Mouse (Mus musculus): ENCODE results near the gene Dok3. TPM values are rescaled to one million over a fixed set of nuclear protein-coding genes. Genes with fewer than 3 reads are reported as not detected.

The Dok3 gene
- polyA plus RNA-seq, 1 experiment from 2014 or later = 3.6 TPM

- Histone ChIP-seq H3K9me3 (ENCODE audit: control insufficient read depth, low read length) (no peaks in the 10 kb centered on the region), H3K9ac (ENCODE audit: low read depth, low read length) (peak overlapping the region; percentile 97; the same call in 1 of the 2 replicates), H3K27ac (ENCODE audit: low read depth, low read length) (no peak overlapping the region), H3K4me1 (ENCODE audit: control insufficient read depth, insufficient read depth, low read depth, low read length) (peaks cover 25% of the 10 kb centered on the region), H3K4me3 (ENCODE audit: low read length) (peak overlapping the region; percentile 87), H3K4me2 (ENCODE audit: low read length) (peak overlapping the region; percentile 87), H3K36me3 (ENCODE audit: control insufficient read depth, insufficient read depth, low read length) (peaks cover 4% of the 10 kb centered on the region), H3K27me3 (replicated peaks; ENCODE audit: control insufficient read depth, insufficient read depth, low read length) (0 out of 2 replicates have a peak, but pooled peaks cover 3% of the 10 kb centered on the region)
- no peak for ATAC-seq
- 37% methylated on average over 9 of the region's 9 CpGs for WGBS
Observed at GRCm38 (mm10) chr13:55513828-55514227, 15.3 kb downstream of the Dok3 start.

GRCm38 (mm10) chr13:55513111-55513748 is 15.9 kb downstream of the Dok3 start, which contains the start of gene Pdlim7:
Pdlim7 (minus strand) TSS chr13:55513676.
- H3K27me3 ChIP-seq (replicated peaks; ENCODE audit: control insufficient read depth, insufficient read depth, low read length) = 0 out of 2 replicates have a peak, but pooled peaks cover 3% of the 10 kb centered on the region
- WGBS = under 1% methylated on average over 49 of the region's 55 CpGs
- H3K27ac ChIP-seq (ENCODE audit: low read depth, low read length) = peak within 1 kb of the TSS; percentile 87
- peak within 1 kb of the TSS; percentile 87 for H3K4me3 ChIP-seq (ENCODE audit: low read length)
- H3K9ac ChIP-seq (ENCODE audit: low read depth, low read length) = peak within 1 kb of the TSS; percentile 97
- peak within 1 kb of the TSS; percentile 87 for H3K4me2 ChIP-seq (ENCODE audit: low read length)
- H3K4me1 ChIP-seq (ENCODE audit: control insufficient read depth, insufficient read depth, low read depth, low read length) = peaks cover 25% of the 10 kb centered on the region
- H3K9me3 ChIP-seq (ENCODE audit: control insufficient read depth, low read length) = no peaks in the 10 kb centered on the region
- H3K36me3 ChIP-seq (ENCODE audit: control insufficient read depth, insufficient read depth, low read length) = peaks cover 8% of the 10 kb centered on the region
- peak; percentile 85 for ATAC-seq

GRCm38 (mm10) chr13:55512379-55513031 is 16.6 kb downstream of the Dok3 start:
- Histone ChIP-seq H3K9me3 (ENCODE audit: control insufficient read depth, low read length) (no peaks in the 10 kb centered on the region), H3K27me3 (replicated peaks; ENCODE audit: control insufficient read depth, insufficient read depth, low read length) (0 out of 2 replicates have a peak, but pooled peaks cover 3% of the 10 kb centered on the region), H3K9ac (ENCODE audit: low read depth, low read length) (peak overlapping the region; percentile 97), H3K4me2 (ENCODE audit: low read length) (peak overlapping the region; percentile 87), H3K27ac (ENCODE audit: low read depth, low read length) (peak overlapping the region; percentile 87), H3K36me3 (ENCODE audit: control insufficient read depth, insufficient read depth, low read length) (peaks cover 15% of the 10 kb centered on the region), H3K4me3 (ENCODE audit: low read length) (peak overlapping the region; percentile 87), H3K4me1 (ENCODE audit: control insufficient read depth, insufficient read depth, low read depth, low read length) (peaks cover 25% of the 10 kb centered on the region)
- ATAC-seq = peak; percentile 48
- 2% methylated on average over 25 of the region's 25 CpGs for WGBS

GRCm38 (mm10) chr13:55511492-55511861 is 17.6 kb downstream of the Dok3 start:
- Histone ChIP-seq H3K27me3 (replicated peaks; ENCODE audit: control insufficient read depth, insufficient read depth, low read length) (0 out of 2 replicates have a peak, but pooled peaks cover 3% of the 10 kb centered on the region), H3K4me2 (ENCODE audit: low read length) (peak overlapping the region; percentile 30), H3K9ac (ENCODE audit: low read depth, low read length) (0 out of 2 replicates have a peak overlapping the region, but pooled peaks have one; percentile 28), H3K36me3 (ENCODE audit: control insufficient read depth, insufficient read depth, low read length) (peaks cover 21% of the 10 kb centered on the region), H3K4me1 (ENCODE audit: control insufficient read depth, insufficient read depth, low read depth, low read length) (peaks cover 25% of the 10 kb centered on the region), H3K4me3 (ENCODE audit: low read length) (no peak overlapping the region), H3K9me3 (ENCODE audit: control insufficient read depth, low read length) (no peaks in the 10 kb centered on the region), H3K27ac (ENCODE audit: low read depth, low read length) (peak overlapping the region; percentile 71)
- ATAC-seq = no peak
- 41% methylated on average over 5 of the region's 5 CpGs for WGBS

- peak overlapping the region; percentile 30 for H3K4me2 ChIP-seq (ENCODE audit: low read length)
- H3K4me1 ChIP-seq (ENCODE audit: control insufficient read depth, insufficient read depth, low read depth, low read length) = peaks cover 25% of the 10 kb centered on the region
- peak overlapping the region; percentile 71 for H3K27ac ChIP-seq (ENCODE audit: low read depth, low read length)
- peak; percentile 51 for ATAC-seq
- no peaks in the 10 kb centered on the region for H3K9me3 ChIP-seq (ENCODE audit: control insufficient read depth, low read length)
- H3K9ac ChIP-seq (ENCODE audit: low read depth, low read length) = peak overlapping the region; percentile 28; the same call in 1 of the 2 replicates
- H3K36me3 ChIP-seq (ENCODE audit: control insufficient read depth, insufficient read depth, low read length) = peaks cover 26% of the 10 kb centered on the region
- H3K4me3 ChIP-seq (ENCODE audit: low read length) = no peak overlapping the region
- 13% methylated on average over 6 of the region's 6 CpGs for WGBS
- H3K27me3 ChIP-seq (replicated peaks; ENCODE audit: control insufficient read depth, insufficient read depth, low read length) = 0 out of 2 replicates have a peak, but pooled peaks cover 3% of the 10 kb centered on the region
Observed at GRCm38 (mm10) chr13:55510668-55511491, 18.2 kb downstream of the Dok3 start.

- Histone ChIP-seq H3K9me3 (ENCODE audit: control insufficient read depth, low read length) (no peaks in the 10 kb centered on the region), H3K9ac (ENCODE audit: low read depth, low read length) (no peak overlapping the region), H3K4me1 (ENCODE audit: control insufficient read depth, insufficient read depth, low read depth, low read length) (peaks cover 25% of the 10 kb centered on the region), H3K27me3 (replicated peaks; ENCODE audit: control insufficient read depth, insufficient read depth, low read length) (0 out of 2 replicates have a peak, but pooled peaks cover 2% of the 10 kb centered on the region), H3K4me3 (ENCODE audit: low read length) (no peak overlapping the region), H3K36me3 (ENCODE audit: control insufficient read depth, insufficient read depth, low read length) (peaks cover 32% of the 10 kb centered on the region), H3K27ac (ENCODE audit: low read depth, low read length) (peak overlapping the region; percentile 4; the same call in 1 of the 2 replicates), H3K4me2 (ENCODE audit: low read length) (no peak overlapping the region)
- no peak for ATAC-seq
- WGBS = 34% methylated on average over 3 of the region's 3 CpGs
Observed at GRCm38 (mm10) chr13:55510332-55510667, 18.8 kb downstream of the Dok3 start.

DNA sequence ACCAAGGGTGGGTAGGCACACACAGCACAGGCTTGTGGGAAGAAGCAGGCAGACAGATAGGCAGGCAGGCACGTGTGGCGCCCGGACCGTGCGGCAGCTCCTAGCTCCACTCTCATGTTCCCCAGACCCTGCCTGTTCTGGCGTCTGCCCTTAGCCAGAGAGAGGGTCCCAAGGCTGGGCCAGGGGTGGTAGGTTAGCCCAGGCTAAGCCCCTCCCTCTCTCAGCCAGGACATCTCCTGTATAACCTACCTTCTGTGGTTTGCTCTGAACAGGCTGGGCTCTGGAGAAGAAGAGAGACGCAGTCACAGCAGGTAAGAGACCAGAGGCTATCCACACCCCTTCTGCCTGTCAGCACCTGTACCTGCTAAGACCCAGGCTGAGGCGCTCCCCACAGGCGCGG is 20.6 kb downstream of the Dok3 start:
- no peak for ATAC-seq
- Histone ChIP-seq H3K4me1 (ENCODE audit: control insufficient read depth, insufficient read depth, low read depth, low read length) (peaks cover 22% of the 10 kb centered on the region), H3K4me3 (ENCODE audit: low read length) (no peak overlapping the region), H3K27ac (ENCODE audit: low read depth, low read length) (no peak overlapping the region), H3K9me3 (ENCODE audit: control insufficient read depth, low read length) (no peaks in the 10 kb centered on the region), H3K4me2 (ENCODE audit: low read length) (no peak overlapping the region), H3K27me3 (replicated peaks; ENCODE audit: control insufficient read depth, insufficient read depth, low read length) (no peaks in the 10 kb centered on the region), H3K9ac (ENCODE audit: low read depth, low read length) (no peak overlapping the region), H3K36me3 (ENCODE audit: control insufficient read depth, insufficient read depth, low read length) (peaks cover 34% of the 10 kb centered on the region)
- 91% methylated on average over 10 of the region's 10 CpGs for WGBS

DNA sequence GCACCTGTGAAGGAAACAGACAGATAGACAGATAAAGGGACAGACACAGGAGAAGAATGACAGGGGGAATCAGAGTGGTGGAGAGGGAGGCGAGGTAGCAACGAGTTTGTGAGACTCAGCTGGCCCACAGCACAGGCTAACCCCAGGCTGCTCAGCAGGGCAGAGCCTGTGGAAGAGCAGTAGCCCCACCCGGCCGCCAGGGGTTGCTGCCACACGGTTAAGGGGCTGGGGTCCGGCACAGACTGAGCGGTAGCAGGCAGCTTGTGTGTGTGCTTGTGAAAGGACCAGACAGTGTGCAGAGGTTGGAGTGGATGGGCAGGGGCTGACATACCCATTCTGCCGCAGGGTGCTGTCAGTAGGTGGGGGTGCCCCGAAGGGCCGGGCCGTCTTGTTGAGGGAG is 21.2 kb downstream of the Dok3 start:
- no peak for ATAC-seq
- Histone ChIP-seq H3K27me3 (replicated peaks; ENCODE audit: control insufficient read depth, insufficient read depth, low read length) (no peaks in the 10 kb centered on the region), H3K27ac (ENCODE audit: low read depth, low read length) (no peak overlapping the region), H3K4me3 (ENCODE audit: low read length) (no peak overlapping the region), H3K9me3 (ENCODE audit: control insufficient read depth, low read length) (no peaks in the 10 kb centered on the region), H3K4me1 (ENCODE audit: control insufficient read depth, insufficient read depth, low read depth, low read length) (peaks cover 22% of the 10 kb centered on the region), H3K9ac (ENCODE audit: low read depth, low read length) (no peak overlapping the region), H3K36me3 (ENCODE audit: control insufficient read depth, insufficient read depth, low read length) (peaks cover 35% of the 10 kb centered on the region), H3K4me2 (ENCODE audit: low read length) (no peak overlapping the region)
- WGBS = 51% methylated on average over 11 of the region's 11 CpGs

GRCm38 (mm10) chr13:55506697-55507096 is 22.4 kb downstream of the Dok3 start:
- no peak overlapping the region for H3K4me2 ChIP-seq (ENCODE audit: low read length)
- H3K27ac ChIP-seq (ENCODE audit: low read depth, low read length) = no peak overlapping the region
- H3K27me3 ChIP-seq (replicated peaks; ENCODE audit: control insufficient read depth, insufficient read depth, low read length) = no peaks in the 10 kb centered on the region
- peaks cover 38% of the 10 kb centered on the region for H3K36me3 ChIP-seq (ENCODE audit: control insufficient read depth, insufficient read depth, low read length)
- no peak overlapping the region for H3K9ac ChIP-seq (ENCODE audit: low read depth, low read length)
- WGBS = 85% methylated on average over 10 of the region's 10 CpGs
- H3K4me3 ChIP-seq (ENCODE audit: low read length) = no peak overlapping the region
- ATAC-seq = no peak
- H3K4me1 ChIP-seq (ENCODE audit: control insufficient read depth, insufficient read depth, low read depth, low read length) = peaks cover 14% of the 10 kb centered on the region
- H3K9me3 ChIP-seq (ENCODE audit: control insufficient read depth, low read length) = no peaks in the 10 kb centered on the region

Measured in hindbrain, embryonic 16.5 days (tissue).